10 mouse cellular contexts compared by ENCODE assay signal in genomic region chr5:35131237-35131636, GRCm38 (mm10). TPM values are rescaled to one million over a fixed set of nuclear protein-coding genes. Genes with fewer than 3 reads are reported as not detected.
A peak's percentile ranks its signal among the peaks of the same experiment; 100 is the strongest.
DNase-seq lines count a peak whose midpoint lies in the region; TF ChIP-seq lines count a peak whose summit lies in the region.
"Had no signal": no experiment of that assay in that cellular context is flagged by ENCODE, and none has a peak within 500 bp of the region (broad histone marks: within the 10 kb centered on the region; RNA-seq: fewer than 3 reads in every experiment).

No protein-coding gene starts in this region.

- WGBS in cerebellum, adult 2 months = 8% methylated on average over 1 of the region's 1 CpGs

- no peak overlapping the region for H3K4me3 ChIP-seq in cerebellum, adult 2 months (replicated peaks; ENCODE audit: insufficient read depth, low read depth, low read length)
- no peak overlapping the region for H3K4me3 ChIP-seq in layer of hippocampus, adult 2 months
- H3K4me3 ChIP-seq: hindbrain, embryonic 13.5 days had no signal

- H3K27me3 ChIP-seq in cerebellum, adult 2 months (ENCODE audit: control insufficient read depth, insufficient read depth, low read length) = no peaks in the 10 kb centered on the region
- H3K27me3 ChIP-seq: hindbrain, embryonic 13.5 days had no signal

- no peak overlapping the region for H3K27ac ChIP-seq in cerebellum, adult 2 months (ENCODE audit: insufficient read depth, low read length)
- peak overlapping the region; percentile 92; the same call in 1 of the 2 replicates for H3K27ac ChIP-seq in layer of hippocampus, adult 2 months
- H3K27ac ChIP-seq: hindbrain, embryonic 13.5 days; macrophage had no signal

- no peak for TF ChIP-seq POLR2A in cerebellum, adult 2 months (IDR thresholded peaks at IDR 0.05; ENCODE audit: borderline replicate concordance, insufficient read depth, low read length)

- TF ChIP-seq CTCF in cerebellum, adult 2 months (IDR thresholded peaks at IDR 0.05; ENCODE audit: borderline replicate concordance, insufficient read depth, low read depth, low read length) = peak; percentile 58
- no peak for TF ChIP-seq CTCF in layer of hippocampus, adult 2 months (conservative IDR thresholded peaks at IDR 0.05)

- H3K4me1 ChIP-seq in cerebellum, adult 2 months (ENCODE audit: control insufficient read depth, insufficient read depth, low read length) = peaks cover 32% of the 10 kb centered on the region
- H3K4me1 ChIP-seq: hindbrain, embryonic 13.5 days had no signal

- DNase-seq in cerebellum, adult 2 months = peak; percentile 55 to 59
- DNase-seq in cerebellum, postnatal 4 days (ENCODE audit: low spot score in 2 of 2) = no peak
- no peak for DNase-seq in layer of hippocampus, adult 2 months (ENCODE audit: low spot score in 2 of 2)
- DNase-seq in layer of hippocampus, adult 18-20 months (ENCODE audit: low spot score in 2 of 2) = no peak
- peak; percentile 22 for DNase-seq in ES-CJ7 (ENCODE audit: low read depth, low spot score)
- DNase-seq in induced T-regulatory cell, adult 2 months (ENCODE audit: low read depth) = peak; percentile 5
- DNase-seq in gastrocnemius, adult 8-10 months (ENCODE audit: low spot score in 2 of 2) = no peak
- DNase-seq in neural tube, embryonic 10.5 days (ENCODE audit: extremely low spot score, low spot score) = no peak

RNA-seq across cellular contexts. Expression of gene Lrpap1, which starts 25.7 kb away (rescaled TPM):
- polyA plus RNA-seq in cerebellum, adult 2 months (2012; rRNA removed) = 112 and 124 TPM in 2 replicates
- total RNA-seq in layer of hippocampus, adult 2 months (2021) = 100 to 1,000 TPM; 150 to 159 TPM
- total RNA-seq in layer of hippocampus, adult 18-20 months (2021) = 100 to 1,000 TPM; 142 to 166 TPM
- total RNA-seq in gastrocnemius, adult 8-10 months (2022) = 10 to 100 TPM; 18.0 to 28.7 (median 22.3) TPM

Comparison
In these comparisons a context has a peak if more than half of its experiments do, and no peak if none do; other contexts are left out.
1. DNase-seq: peak in cerebellum, adult 2 months (2 of 2), ES-CJ7 (single experiment) and induced T-regulatory cell, adult 2 months (single experiment); none in cerebellum, postnatal 4 days (0 of 2), layer of hippocampus, adult 2 months (0 of 2), layer of hippocampus, adult 18-20 months (0 of 2), gastrocnemius, adult 8-10 months (0 of 2) and neural tube, embryonic 10.5 days (single experiment).
2. RNA of gene Lrpap1, which starts 25.7 kb away (total RNA-seq): 142 to 166 TPM in layer of hippocampus, adult 18-20 months and 150 to 159 TPM in layer of hippocampus, adult 2 months; 18.0 to 28.7 TPM in gastrocnemius, adult 8-10 months; every median in the first group is over 4 times any median in the second.